Mouse (Mus musculus): ENCODE measurements at regions not wholly inside any gene's neighbourhood (a gene's known extent, or its start where the extent isn't known, plus 50 kb on each side); places are given as distances from the start of the nearest gene placed in this dataset.

GRCm38 (mm10) chr15:63265845-63266244, 579.1 kb downstream of the Gsdmc2 start:
- TF ChIP-seq GATA1 (IDR thresholded peaks at IDR 0.05; ENCODE audit: low read length): no peak

- TF ChIP-seq GATA1 (IDR thresholded peaks at IDR 0.05; ENCODE audit: low read length): no peak
These were observed 589.2 kb downstream of the Gsdmc2 start for GRCm38 (mm10) chr15:63255736-63256135.

GRCm38 (mm10) chr15:63252781-63253340, 592.1 kb downstream of the Gsdmc2 start:
- no peak for TF ChIP-seq GATA1 (IDR thresholded peaks at IDR 0.05; ENCODE audit: low read length)

- no peak for TF ChIP-seq GATA1 (IDR thresholded peaks at IDR 0.05; ENCODE audit: low read length)
These were observed 606.4 kb downstream of the Gsdmc2 start for GRCm38 (mm10) chr15:63238601-63239000.

- TF ChIP-seq GATA1 (IDR thresholded peaks at IDR 0.05; ENCODE audit: low read length): no peak
These were observed 626.5 kb downstream of the Gsdmc2 start for GRCm38 (mm10) chr15:63218393-63219060.

- no peak for TF ChIP-seq GATA1 (IDR thresholded peaks at IDR 0.05; ENCODE audit: low read length)
These were observed 639.8 kb downstream of the Gsdmc2 start for GRCm38 (mm10) chr15:63205150-63205549.

GRCm38 (mm10) chr15:63195031-63195430, 649.9 kb downstream of the Gsdmc2 start:
- TF ChIP-seq GATA1 (IDR thresholded peaks at IDR 0.05; ENCODE audit: low read length): no peak

GRCm38 (mm10) chr15:63194492-63194797, 650.5 kb downstream of the Gsdmc2 start:
- TF ChIP-seq GATA1 (IDR thresholded peaks at IDR 0.05; ENCODE audit: low read length): no peak

- no peak for TF ChIP-seq GATA1 (IDR thresholded peaks at IDR 0.05; ENCODE audit: low read length)
These were observed 651.1 kb downstream of the Gsdmc2 start for GRCm38 (mm10) chr15:63193617-63194491.

GRCm38 (mm10) chr15:63191731-63192130, 653.2 kb downstream of the Gsdmc2 start:
- TF ChIP-seq GATA1 (IDR thresholded peaks at IDR 0.05; ENCODE audit: low read length): no peak

GRCm38 (mm10) chr15:63190086-63190485, 654.9 kb downstream of the Gsdmc2 start:
- no peak for TF ChIP-seq GATA1 (IDR thresholded peaks at IDR 0.05; ENCODE audit: low read length)

GRCm38 (mm10) chr15:63171003-63171402, 674.0 kb downstream of the Gsdmc2 start:
- TF ChIP-seq GATA1 (IDR thresholded peaks at IDR 0.05; ENCODE audit: low read length): no peak

GRCm38 (mm10) chr15:63170171-63170570, 674.8 kb downstream of the Gsdmc2 start:
- TF ChIP-seq GATA1 (IDR thresholded peaks at IDR 0.05; ENCODE audit: low read length): no peak

- TF ChIP-seq GATA1 (IDR thresholded peaks at IDR 0.05; ENCODE audit: low read length): no peak
These were observed 678.6 kb downstream of the Gsdmc2 start for GRCm38 (mm10) chr15:63166411-63166810.

GRCm38 (mm10) chr15:63163550-63164279, 681.3 kb downstream of the Gsdmc2 start:
- no peak for TF ChIP-seq GATA1 (IDR thresholded peaks at IDR 0.05; ENCODE audit: low read length)
